Mouse (Mus musculus) 416B (cell line): Measurements from ENCODE around the gene Hist1h2bj.
A peak's percentile ranks its signal among the peaks of the same experiment; 100 is the strongest.

ENCODE experiments used
- DNase-seq: peaks from one replicate; pipeline ENCODE4 v3.0.0; 2011; ENCODE audit warnings: low read depth

The Hist1h2bj gene

GRCm38 (mm10) chr13:22015479-22016450, 27.2 kb upstream of the Hist1h2bj start:
- DNase-seq, result peak; percentile 95

GRCm38 (mm10) chr13:22019934-22020835, 22.8 kb upstream of the Hist1h2bj start:
- DNase-seq, result no peak

GRCm38 (mm10) chr13:22020901-22021339, 22.1 kb upstream of the Hist1h2bj start:
- peak; percentile 88 for DNase-seq

GRCm38 (mm10) chr13:22021581-22021980, 21.4 kb upstream of the Hist1h2bj start:
- peak; percentile 74 for DNase-seq

DNA sequence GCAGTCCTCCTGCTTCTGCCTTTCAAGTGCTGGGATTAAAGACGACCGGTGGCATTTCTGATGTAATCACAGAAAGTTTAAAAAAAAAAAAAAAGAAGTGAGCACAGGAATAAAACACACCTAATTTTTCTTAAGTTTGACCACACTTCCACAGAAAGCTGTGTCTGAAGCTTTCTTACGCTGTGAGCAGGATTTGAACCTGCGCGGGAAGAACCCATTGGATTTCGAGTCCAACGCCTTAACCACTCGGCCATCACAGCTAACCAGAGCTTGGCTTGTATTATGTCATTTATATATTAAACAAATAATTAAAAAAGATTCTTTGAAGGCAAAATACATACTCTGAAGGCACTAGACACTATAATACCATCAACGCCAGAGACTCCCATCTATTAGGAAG, 20.8 kb upstream of the Hist1h2bj start:
- DNase-seq, result peak; percentile 97

- peak; percentile 90 for DNase-seq
Observed at GRCm38 (mm10) chr13:22026058-22027031, 16.7 kb upstream of the Hist1h2bj start.

DNA sequence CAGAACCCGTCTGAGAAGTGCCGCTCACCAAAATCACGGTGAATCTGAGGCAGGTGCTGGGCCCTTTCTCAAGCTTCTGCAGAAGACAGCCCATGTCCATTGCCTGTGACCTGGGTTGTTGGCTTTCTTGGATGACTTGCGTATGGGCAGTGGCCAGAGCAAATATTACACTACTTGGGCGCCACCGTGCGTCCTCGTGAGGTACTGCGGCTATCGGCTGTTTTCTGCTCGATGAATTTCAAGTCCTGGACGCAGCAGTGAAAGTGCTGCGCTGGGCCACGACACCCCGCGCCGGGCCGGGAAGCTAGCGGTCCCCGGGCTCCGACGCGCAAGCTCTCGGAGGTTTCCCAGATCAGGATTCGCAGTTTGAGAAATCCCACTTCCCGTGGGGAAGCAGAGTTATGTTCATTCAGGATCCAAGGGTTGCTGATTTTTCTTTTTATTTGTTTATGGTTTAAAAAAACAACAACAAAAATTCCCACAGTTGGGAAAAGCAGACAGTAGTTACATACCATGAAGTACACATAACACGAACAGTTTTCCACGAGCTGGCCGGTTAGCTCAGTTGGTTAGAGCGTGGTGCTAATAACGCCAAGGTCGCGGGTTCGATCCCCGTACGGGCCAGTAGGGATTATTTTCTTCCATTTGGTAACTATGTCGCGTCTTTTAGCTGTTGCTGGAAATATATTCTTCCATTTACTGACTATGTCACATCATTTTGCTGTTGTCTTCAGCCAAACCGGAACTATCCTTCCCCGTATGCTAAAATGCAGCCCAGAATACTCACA, 14.1 kb upstream of the Hist1h2bj start:
- peak; percentile 98 for DNase-seq

DNA sequence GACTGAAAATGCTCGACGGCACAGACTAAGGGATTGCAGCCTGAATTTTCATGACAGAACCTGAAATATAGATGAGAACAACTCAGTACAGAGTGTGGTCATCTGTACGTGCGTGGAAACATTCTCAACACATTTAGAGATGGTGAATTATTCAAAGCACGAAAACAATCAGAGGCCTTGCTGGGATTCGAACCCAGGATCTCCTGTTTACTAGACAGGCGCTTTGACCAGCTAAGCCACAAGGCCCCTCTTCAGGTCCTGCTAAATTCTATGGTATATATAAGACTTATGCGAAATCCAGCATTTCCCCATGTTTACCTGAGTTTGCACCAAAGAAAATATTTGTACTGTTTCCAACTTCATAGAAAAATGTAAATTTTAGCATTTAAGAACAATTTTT, 13.1 kb upstream of the Hist1h2bj start:
- DNase-seq, result peak; percentile 89

GRCm38 (mm10) chr13:22030493-22030892, 12.5 kb upstream of the Hist1h2bj start:
- peak; percentile 79 for DNase-seq

GRCm38 (mm10) chr13:22033741-22034442, 9.1 kb upstream of the Hist1h2bj start:
- DNase-seq, result peak; percentile 82

- DNase-seq, result peak; percentile 89
Observed at GRCm38 (mm10) chr13:22034443-22035266, 8.4 kb upstream of the Hist1h2bj start.

GRCm38 (mm10) chr13:22035267-22036148, 7.5 kb upstream of the Hist1h2bj start, which contains the start of the genes Hist1h2ah and Hist1h2bk:
Gene Hist1h2ah, minus strand, starts transcription at chr13:22035568.
Gene Hist1h2bk, plus strand, starts transcription at chr13:22035870.
- DNase-seq, result peak; percentile 100

DNA sequence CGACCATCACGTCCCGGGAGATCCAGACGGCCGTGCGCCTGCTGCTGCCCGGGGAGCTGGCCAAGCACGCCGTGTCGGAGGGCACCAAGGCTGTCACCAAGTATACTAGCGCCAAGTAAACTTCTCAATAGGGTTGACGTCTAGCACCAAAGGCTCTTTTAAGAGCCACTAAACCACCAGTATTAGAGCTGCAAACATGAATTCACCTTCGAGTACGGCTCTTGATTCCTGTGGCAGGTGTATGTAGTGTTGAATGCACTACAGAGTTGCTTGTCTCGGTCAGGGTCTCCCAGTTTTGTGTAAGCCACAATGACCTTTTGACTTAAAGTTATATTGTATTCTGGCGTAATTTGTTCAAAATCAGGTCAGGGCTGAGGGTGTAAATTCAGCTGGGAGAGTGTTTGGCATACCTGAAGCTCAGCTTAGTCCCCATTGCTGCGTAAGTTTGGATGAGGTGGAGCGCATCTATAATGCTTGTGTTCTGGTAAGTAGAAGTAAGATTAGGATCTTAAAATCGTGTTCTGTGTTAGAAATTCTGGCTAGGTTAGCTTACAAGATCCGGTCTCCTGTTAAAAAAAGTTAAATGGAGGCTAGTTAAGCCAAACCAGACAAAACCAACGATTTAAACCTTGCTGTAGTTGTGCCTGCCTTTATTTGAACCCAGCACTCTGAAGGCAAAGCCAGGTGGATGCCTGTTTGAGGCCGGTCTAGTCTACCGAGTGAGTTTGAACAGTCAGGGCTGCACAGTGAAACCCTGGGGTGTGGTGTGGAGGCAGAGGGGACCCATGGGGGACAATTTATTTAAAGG, 6.7 kb upstream of the Hist1h2bj start:
- DNase-seq, result peak; percentile 90

- DNase-seq, result no peak
Observed at GRCm38 (mm10) chr13:22036986-22037385, 6.0 kb upstream of the Hist1h2bj start.

DNA sequence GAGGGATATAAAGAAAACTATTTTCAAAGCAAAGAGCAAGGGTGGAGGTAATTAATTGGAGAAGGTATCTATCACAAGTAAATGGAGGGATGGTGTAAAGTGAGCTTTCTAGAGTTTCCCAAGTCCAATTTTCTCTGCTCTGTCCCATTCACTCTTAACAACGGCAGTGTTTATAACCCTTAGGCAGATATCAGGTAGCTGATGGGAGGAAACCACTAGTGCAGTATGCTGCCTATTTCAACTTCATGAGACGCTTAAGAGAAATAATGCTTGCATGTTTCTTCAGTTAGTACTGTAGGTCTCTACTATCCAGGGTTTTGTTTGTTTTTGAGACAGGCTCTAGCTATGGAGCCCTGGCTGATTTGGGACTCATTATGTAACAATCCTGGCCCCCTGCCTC, 5.6 kb upstream of the Hist1h2bj start:
- DNase-seq, result peak; percentile 47

- no peak for DNase-seq
Observed at GRCm38 (mm10) chr13:22039364-22039763, 3.6 kb upstream of the Hist1h2bj start.

- no peak for DNase-seq
Observed at GRCm38 (mm10) chr13:22039951-22040463, 3.0 kb upstream of the Hist1h2bj start.
